Mouse (Mus musculus) urinary bladder, postnatal 25 days (tissue): ENCODE measurements around the gene Ntrk2.

Experiments
- DNase-seq: peaks from one replicate; pipeline ENCODE4 v3.0.0; 2022; ENCODE audit warnings: low spot score

Gene Ntrk2

DNA sequence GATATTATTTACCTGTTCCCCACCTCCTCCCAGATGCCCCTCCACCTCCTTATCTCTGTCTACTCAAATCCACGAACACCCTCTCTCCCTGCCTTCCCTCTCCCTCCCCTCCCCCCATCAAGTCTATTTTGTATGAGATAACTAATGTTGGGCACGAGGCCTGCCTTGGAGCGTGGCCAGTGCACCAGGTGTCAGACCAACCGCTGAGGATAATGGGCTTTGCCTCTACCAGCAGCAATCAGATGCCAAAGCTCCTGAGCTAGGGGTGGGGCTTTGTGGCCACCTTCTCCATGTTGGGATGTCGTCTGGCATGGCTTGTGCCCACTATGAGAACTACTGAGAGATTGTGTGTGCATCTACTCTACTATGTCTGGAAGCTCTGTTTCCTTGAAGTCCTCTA lies 161.8 kb downstream of the Ntrk2 start:
- no peak for DNase-seq

DNA sequence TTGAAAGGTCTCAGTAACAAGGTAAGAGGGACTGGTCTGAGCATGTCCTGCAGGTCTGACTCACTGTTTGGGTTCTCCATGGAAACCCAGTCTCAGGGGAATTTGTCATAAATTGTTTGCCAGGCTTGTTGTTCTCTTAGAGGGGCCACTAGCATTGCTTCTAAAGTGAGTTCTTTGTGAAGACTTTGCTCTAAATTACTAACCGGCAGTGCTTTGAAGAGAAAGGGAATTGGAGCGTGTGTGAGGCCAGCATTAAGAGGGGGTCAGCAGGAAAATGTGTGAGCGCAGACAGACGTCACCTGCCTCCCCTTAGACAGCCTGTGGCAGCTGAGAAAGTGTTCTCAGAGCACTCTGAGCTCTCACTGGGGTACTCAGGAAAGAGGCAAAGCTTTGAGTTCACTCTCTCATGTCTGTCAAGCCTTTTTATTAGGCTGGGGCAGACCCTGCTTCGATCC lies 165.1 kb downstream of the Ntrk2 start:
- DNase-seq = no peak

DNA sequence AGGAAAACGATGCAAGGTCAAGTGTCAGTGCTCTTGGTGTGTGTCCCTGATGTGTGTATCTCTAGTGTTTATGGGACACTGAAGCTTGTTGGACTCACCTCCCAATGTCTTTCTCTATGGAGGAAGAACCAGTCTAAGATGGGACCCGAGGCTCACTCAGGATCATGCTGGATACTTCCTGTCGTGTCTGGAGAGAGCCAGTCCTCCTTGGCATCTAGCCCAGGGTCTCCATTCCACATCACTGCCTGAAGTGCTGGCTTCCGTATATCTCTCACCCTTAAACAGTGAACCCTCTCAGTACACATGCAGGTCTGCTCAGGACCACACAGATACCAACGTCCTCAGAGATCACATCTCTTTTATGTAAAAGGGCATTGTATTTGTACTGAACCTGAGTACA lies 166.1 kb downstream of the Ntrk2 start:
- no peak for DNase-seq

DNA sequence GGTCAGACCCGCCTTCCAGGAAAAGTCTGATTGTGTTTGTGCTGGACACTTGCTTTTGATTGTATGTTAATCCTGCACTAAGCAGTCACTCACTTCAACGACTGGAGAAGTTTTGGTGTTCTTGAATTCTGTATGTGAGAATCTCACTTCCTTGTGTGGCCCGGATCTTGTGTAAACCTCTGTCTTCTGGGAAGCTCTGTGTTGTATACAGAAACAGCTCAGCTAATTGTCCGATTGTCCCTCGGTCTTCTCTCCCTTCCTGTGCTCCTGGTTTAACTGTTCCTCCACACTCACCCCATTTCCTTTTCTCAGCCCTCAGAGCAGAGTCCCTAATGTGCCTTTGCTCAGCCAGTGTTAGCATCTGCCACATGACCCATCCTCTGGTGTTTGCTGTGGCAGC lies 190.1 kb downstream of the Ntrk2 start:
- no peak for DNase-seq

DNA sequence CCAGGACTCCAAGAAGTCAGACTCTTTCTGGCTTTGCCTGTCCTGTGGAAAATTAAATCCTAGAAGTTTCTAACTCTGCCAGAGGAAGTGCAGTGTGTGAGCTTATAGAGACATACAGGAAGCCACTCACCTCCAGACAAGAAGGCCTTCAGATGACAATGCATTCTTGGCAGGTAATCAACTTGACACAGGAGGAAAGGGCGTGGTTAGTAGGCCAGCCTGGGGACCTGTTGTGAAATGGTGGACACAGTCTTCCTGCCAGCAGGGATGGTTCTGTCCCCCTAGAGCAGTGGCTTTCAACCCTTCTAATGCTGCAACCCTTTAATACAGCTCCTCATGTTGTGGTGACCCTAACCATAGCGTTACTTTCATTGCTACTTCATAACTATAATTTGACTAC lies 191.4 kb downstream of the Ntrk2 start:
- no peak for DNase-seq

DNA sequence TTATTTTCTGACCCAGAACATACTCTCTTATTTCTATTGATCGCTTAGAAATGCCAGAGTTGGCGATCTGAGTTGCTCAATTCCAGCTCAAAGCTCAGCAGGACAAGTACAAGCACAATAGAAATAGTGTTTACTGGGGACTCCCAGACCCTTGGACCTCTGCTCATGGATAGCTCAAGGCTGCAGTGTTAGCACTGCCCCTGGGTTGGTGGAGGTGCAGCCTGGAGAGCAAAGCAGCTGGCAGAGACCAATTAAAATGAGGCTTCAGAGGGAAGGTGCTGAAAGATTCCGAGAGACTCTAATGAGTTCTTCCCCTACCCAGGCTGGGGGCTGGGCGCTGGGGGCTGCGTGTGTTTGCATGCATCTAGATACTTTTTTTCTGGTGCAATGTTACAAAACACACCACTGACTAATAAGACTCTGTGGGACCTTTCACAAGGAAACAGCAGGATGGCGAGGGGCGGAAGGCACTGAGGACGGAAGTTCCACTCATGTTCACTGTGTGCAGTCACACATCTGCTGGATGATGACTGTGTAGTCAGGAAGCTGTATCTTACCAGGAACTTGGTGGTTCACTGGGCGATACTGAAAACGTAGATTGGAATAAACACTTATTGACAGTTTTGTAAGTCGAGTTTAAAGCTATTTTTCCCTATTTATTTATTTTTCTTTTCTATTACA lies 193.1 kb downstream of the Ntrk2 start:
- no peak for DNase-seq

DNA sequence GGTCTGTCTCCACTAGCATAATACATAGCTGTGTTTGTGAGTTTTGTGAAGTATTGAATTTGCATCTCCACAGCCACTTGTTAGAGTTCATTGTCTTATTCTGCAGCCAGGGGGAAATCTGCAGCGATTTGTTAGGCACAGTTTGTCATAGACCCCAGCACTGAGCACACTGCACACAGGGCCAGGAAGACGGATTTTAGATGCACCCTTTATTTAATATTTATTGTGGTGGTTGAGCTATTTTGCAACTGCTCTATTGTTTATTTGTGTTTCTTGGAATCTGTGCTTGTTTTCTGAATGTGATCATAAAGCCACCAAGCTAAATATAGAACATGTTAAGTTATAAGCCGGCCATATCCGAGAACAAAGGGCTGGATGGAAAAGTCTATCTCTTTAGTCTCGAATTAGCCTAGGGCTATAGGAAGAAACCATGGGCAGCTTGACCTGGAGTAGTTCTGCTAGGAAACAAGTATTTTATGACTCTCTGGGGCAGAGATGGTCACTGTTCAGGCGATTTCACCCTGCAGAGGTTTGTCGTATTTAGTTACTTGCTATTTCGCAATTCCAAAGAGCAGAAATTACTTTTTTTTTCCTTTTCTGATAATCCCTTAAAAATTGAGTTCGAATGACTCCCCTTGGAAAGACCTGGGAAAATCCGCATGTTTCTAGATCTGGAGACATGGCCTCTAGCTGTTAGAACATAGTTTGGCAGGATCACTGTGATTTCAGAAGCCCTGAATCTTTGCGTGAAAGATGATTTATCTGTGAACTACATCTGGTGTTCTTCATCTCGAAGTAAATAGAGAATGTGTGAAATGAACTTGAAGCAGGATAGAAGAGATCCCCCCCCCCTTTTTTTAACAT lies 196.8 kb downstream of the Ntrk2 start:
- DNase-seq = no peak

DNA sequence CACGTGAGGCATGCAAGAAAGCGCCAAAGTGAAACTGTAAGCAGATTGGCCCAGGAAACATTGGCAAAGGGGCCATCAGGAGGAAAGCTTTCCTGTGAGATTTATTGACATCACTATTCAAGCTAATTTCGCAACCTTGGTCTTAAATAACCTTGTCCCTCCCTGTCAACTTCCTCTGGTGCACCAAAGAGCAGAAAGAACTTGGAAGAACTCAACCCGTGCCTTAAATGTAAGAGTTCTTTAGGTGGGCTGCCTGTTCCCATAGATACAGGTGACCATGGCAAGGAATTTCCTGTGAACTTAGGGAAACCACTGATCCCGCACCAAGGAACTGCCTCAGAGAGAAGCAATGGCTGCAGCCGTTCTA lies 197.4 kb downstream of the Ntrk2 start:
- DNase-seq = no peak

DNA sequence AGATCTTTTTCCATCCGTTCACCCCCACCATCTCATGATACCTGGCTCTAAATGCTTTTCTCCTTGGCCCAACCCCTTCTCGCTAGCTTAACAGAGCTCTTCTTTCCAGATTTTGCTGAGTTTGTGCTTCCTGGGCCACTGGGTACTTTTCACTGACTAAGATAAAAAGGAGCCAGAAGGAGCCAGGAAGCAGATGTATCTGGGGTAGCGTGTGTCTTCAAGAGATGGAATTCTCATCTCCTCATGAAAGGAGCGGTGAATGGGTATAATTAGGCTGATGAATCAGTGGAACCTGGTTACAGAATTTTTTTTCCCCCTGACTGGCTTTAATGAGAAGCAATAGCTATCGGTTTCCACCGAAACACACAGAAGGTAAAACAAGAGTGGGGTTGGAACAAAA lies 198.2 kb downstream of the Ntrk2 start:
- no peak for DNase-seq

DNA sequence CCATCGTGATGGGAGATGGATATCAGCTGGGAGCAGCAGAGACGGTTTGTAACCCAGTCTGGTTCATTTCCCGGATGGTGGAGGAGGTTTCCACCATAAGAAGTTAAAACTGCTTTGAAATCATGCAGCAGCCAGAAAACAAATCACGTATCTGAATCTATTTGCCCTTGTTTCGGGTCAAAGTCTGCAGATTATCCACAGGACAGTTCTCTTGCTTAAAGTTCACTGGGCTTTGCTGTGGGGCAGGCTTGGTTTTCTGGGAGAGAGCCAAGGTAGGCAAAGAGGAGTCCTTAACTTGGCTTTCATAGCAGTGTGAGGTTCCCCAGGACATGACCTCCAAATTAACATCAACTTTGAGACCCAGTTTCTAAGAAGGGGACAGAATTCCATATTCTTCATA lies 203.5 kb downstream of the Ntrk2 start:
- no peak for DNase-seq

DNA sequence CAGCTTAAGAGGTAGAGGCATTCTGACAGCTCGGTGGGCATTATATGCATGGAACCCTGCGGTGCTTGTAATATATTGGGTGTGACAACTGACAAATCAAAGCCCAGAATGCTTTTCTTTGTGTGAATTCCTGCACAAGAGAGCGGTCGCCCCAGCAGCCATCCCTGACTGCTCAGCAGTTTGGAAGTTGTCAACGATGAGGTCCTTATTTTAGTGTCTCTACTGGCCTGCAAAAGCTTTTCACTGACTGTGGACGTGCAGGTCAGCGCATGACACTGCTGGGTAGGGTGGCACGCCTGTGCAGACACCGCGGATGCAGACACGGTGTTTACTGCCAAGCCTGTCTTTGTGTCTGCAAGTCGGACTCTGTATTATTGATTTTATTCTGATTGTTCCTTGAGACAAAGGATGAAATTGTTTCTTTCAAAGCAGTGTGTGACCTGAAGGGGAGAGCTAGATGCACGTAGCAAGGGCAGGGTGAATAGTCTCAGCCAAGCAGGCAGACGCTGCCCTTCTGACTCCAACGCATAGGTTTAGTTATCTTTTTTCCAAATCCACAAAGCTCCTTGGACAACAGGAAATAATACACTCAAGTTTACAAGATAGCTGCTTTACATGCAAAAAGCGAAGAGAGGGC lies 204.6 kb downstream of the Ntrk2 start:
- DNase-seq = no peak

DNA sequence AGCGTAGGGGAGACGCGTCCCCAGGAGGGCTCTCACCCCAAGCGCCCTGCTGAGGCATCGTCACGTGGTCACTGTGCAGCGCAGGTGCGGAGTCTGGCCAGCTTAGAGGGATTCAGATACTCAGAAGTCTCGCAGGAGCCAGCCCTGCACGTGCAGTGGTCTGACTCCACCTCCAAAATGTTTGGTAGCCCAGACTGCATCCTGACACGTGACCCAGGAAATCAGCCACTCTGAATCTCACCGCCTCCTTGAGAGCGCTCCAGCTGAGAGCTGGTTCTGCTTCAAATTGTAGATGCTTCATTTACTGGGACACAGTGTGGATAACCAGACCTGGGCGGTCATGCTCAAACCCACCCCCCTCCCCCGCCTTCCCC lies 205.1 kb downstream of the Ntrk2 start:
- peak; percentile 27 for DNase-seq

DNA sequence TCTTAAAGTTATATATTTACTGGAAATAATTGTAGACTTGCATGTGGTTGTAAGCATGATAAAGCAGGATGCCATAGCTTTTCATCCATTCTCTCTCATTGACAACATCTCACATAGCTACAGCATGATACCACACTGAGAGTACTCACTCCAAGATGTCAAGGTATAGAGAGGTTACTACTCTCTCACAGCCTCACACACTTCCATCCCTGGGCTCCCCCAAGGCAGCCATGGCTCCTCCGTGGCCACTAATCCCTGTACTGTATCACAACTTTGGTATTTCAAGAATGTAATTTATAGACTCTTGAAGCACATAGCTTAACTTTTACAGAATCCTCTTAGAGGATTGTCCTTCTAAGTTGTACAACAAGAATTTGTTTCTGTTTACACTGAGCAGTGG lies 209.0 kb downstream of the Ntrk2 start:
- no peak for DNase-seq

DNA sequence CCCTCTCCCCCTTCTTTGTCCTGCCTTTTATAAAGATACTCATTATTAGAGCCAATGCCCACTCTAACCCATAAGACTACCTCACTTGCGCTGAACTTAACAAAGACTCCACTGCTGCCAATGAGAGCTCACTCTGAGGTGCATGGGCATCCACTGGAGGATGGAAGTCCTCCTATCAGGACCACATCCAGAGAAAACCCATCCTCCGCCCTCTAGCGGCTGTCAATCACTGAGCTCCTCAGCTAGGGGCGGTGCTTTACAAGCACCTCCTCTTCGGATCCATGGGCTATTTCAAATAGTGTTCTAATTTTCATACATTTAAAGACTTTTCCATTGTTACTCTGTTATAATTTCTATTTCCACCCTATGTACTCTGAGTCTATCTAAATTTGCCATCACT lies 210.8 kb downstream of the Ntrk2 start:
- no peak for DNase-seq

DNA sequence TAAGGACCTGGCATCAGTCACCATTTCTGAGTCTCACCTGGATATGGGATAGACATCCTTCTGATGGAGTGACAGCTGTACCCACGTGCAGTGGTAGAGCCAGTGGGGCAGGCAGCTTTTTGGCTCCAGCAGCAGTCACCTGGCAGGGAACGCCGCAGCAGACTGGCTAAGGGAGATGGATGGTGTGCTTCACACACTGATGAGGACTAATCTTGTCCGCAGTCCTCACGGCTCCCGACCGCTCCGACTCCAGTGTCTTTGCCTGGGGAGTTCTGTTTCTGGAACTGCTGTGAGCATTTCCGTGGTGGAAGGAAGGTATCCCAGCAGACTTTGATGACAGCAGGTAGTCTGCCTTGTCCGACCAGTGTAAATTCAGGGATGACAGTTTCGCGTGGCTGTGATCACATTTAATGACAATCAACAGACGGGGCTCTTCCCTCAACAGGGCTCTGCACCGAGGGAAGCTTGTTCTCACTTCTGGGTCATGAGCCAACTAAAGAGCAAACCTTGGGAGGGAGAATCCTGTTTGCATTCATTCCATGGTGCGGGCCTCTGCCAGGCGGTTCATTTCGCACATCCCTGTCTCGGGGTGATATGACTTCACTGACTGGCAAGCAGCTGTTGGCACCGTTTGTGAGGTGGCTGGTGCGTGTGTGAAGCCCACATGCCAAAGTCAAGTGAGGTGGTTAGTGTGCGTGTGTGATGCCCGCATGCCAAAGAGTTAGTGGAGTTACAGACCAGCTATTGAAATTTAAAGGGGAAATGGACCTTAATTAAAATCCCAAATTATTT lies 216.1 kb downstream of the Ntrk2 start:
- no peak for DNase-seq

DNA sequence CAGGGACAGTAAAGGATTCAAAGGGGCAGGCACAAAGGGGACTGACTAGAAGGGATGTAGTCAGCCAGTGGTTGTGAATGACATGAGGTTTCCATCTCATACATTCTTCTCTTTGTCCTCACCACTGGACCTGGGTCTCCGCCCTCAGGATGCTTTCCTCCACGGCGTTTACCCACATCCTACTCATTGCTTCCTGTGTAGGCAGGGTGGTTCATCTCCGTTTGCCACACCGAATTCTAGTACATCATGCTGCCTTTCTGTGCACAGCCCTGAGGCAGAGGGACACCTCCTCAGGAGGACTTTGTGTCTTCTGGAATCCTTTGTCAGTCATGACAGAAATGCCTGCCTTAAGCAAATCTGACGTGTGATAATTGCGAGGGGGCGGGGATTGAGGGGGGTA lies 219.3 kb downstream of the Ntrk2 start:
- no peak for DNase-seq

DNA sequence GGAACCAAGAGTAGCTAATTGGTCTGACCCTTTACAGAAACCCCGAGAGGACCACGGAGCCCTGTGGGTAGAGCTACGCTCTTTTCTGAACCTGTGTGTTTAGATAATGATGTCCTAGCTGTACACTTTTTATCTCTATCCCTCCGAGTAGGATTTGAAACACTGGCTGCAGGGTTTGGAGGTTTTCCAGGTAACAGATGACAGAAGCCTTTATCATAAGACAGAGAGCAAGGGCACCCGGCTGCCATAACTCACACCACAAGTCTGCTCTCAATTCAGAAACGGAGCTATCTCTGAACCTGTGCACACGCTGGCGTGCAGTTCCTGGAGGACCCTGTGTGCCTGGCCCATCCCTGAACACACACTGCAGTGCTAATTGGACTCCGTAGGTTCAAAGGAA lies 221.1 kb downstream of the Ntrk2 start:
- no peak for DNase-seq

DNA sequence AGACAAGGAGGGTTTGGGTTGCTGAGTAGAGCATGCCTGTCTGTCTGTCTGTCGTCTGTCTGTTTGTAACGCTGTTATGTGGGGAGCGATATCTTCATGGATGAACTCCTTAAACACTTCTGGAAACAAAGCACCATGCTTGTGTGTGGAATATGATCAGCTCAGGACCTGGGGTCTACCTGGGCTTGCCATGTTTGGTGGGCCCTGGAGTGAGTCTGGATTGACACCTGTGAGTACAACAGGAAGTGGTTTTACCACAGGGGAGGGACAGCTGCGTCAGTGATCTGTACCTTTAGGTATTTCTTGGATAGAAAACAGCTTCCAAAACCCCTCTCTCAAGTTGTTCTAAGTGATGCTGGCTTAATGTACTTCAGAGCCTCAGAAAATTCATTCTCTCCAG lies 222.2 kb downstream of the Ntrk2 start:
- DNase-seq = no peak

DNA sequence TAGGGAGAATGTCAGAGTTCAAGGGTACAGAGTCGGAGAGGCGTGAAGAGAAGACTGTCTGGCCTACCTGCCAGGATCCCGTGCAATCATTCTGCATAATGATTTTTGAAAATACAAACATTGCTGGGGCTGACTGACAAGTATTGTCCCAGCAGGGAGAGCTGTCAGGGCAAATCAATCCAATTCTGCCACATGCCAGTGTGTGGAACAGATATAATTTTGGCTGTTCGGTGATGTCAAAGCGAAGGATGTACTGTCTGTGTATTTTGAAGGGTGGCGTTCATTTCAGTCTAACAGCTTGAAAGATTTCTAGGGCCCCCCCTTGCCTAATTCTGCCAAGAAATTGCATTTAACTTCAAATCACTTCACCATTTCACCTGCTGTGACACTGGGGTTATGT lies 224.2 kb downstream of the Ntrk2 start:
- DNase-seq = no peak

DNA sequence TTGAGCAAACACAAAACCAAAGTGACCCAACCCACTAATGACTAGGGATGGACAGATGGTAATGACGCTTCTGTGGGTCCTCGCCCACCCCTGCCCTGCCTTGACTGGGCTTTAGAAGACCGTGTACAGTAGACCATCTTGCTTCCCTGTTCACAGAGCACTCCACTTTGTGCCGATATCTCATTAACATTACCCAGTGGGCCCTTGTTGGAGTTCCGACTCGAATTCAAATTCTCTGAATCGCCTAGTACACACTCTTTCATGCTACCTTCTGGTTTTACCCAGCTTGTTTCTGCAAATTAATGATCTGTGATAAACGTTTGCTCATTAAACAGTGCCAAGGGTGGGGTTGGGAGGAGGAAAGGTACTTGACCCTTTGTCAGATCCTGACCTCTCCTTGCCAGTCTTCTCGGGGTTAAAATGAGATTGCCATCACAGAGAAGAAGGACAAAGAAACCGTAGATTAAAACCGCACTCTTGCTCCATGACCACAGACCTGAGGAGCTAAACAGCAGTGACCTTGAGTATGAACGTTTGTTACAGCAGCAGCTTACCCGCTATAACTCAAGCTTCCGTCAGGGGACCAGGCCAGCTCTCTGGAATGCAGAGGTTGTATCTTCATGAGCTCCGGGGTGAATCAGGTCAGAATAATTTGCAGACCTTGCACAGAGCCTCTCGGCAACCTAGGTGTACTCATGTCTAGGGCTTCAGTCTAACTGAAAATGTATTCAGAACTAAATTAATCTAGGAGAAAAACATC lies 234.0 kb downstream of the Ntrk2 start:
- no peak for DNase-seq

DNA sequence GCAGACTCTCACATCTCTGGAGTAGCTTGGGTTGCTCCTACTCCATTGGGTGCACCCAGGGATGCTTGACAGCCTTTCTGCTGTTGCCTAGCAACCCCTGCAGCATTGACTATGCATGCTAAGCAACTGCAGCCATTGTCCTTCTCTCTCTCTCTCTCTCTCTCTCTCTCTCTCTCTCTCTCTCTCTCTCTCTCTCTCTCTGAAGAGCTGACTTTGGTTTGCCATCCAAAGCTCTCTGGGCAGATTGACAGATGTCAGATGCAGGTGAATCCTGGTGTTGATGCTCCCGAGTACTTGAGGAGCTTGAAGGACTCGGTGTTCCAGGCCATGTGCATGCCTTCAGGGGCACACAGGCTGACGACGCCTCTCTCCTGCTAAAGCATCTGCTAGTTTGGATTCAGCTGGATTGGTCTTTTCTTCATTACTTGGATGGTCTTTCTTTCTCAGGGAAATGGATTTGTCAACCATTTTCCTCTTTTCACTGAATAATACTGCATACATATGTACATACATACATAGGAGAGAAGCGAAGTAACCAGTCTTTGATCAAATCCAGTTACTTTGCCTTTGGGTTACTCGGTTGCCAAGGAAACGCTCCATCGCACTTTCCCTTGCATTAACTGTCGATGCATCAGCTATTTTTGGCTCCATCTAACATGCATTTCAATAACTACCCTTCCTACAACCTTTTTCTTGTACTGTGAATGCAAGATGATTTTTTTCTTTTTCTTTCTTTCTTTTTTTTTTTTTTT lies 234.8 kb downstream of the Ntrk2 start:
- DNase-seq = no peak
